Mouse (Mus musculus): ENCODE data around the gene Cpm. TPM values are rescaled to one million over a fixed set of nuclear protein-coding genes. Genes with fewer than 3 reads are reported as not detected.
A peak's percentile ranks its signal among the peaks of the same experiment; 100 is the strongest.

Cpm gene
- 3.7 and 8.3 TPM in 2 replicates for polyA plus RNA-seq (2015; fragmentation: Nextera tagmentation; extraction: Ambion mirVana)

DNA sequence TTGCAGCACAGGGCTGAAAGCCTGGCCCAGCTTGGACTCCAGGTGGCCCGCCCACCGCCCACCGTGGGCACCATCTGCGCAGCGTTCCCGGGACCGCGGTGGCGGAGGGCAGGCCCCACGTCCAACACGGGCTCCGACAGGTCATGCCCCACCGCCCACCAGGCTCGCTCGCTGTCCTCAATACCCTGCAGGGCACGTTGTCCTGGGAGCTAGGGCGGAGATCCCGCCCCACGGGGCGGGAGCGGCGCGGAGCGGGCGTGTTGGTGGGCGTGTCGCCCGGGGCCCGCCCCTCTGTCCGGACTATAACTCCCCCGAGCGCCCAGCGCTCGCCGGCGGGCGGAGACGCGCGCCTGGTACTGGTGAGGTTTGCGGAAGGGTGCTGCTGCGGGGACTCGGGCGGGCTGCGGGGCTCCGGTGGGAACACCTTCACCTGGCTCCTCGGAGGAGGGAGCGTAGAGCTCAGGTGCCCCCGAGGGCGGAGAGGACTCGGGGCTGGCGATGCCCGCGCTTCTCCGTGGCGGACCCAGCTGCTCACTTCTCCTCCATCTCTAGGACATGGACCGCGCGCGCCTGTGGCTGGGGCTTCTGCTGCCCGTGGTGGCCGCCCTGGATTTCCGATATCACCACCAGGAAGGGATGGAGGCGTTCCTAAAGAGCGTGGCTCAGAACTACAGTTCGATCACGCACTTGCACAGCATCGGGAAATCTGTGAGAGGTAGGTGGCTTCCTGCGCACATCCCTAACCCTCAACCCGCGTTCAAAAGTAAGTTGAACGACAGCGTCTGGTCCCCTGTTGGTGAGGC lies at the start of gene Cpm:
Gene Cpm, plus strand, starts transcription at position 332 of the 803 bp plus-strand sequence.
- Histone ChIP-seq H3K4me2 (ENCODE audit: low read depth, low read length) (peak within 1 kb of the TSS; percentile 97), H3K27ac (ENCODE audit: low read length) (no peak within 1 kb of the TSS), H3K9me3 (replicated peaks; ENCODE audit: control insufficient read depth, low read length) (no peaks in the 10 kb centered on the region), H3K36me3 (ENCODE audit: control insufficient read depth, insufficient read depth) (no peaks in the 10 kb centered on the region), H3K4me1 (ENCODE audit: control insufficient read depth, insufficient read depth, low read length) (peaks cover 9% of the 10 kb centered on the region), H3K9ac (ENCODE audit: low read length) (peak within 1 kb of the TSS; percentile 67), H3K27me3 (ENCODE audit: control insufficient read depth, insufficient read depth, low read length) (peaks cover 41% of the 10 kb centered on the region), H3K4me3 (ENCODE audit: low read length) (peak within 1 kb of the TSS; percentile 71)
- whole genome bisulfite sequencing: under 1% methylated on average over 73 of the region's 73 CpGs
- ATAC-seq (replicated peaks; ENCODE audit: extremely low read depth, insufficient read depth, low FRiP score): peak; percentile 92

DNA sequence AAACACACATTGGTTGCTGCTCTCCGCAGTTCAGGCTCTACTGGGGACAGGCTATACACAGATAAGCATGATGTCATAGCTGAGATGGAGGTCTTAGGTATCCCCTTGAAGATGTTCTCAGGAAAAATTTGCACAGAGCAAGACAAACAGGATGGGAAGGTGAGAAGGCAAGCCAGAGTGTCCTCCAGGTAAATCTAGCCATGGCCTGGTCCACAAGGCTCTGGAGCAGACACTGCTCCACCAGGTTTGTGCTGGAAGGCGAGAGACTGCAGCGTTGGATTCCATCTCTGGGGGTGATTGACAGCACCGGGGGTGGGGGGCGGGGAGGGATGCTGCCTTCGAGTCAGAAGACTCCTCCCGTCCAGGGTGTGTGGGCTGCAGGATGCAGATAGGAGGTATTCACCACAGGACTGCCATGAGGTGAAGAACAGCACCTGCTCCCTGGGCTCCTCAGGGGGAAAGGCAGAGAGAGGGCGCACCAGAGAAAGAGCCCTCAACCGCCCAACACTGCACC lies 49.5 kb upstream of the Cpm start:
- H3K9me3 ChIP-seq (replicated peaks; ENCODE audit: control insufficient read depth, low read length): no peaks in the 10 kb centered on the region
- no peaks in the 10 kb centered on the region for H3K27me3 ChIP-seq (ENCODE audit: control insufficient read depth, insufficient read depth, low read length)
- WGBS: 34% methylated on average over 9 of the region's 9 CpGs
- H3K9ac ChIP-seq (ENCODE audit: low read length): no peak overlapping the region
- H3K4me2 ChIP-seq (ENCODE audit: low read depth, low read length): no peak overlapping the region
- ATAC-seq (replicated peaks; ENCODE audit: extremely low read depth, insufficient read depth, low FRiP score): no peak
- no peaks in the 10 kb centered on the region for H3K4me1 ChIP-seq (ENCODE audit: control insufficient read depth, insufficient read depth, low read length)
- H3K4me3 ChIP-seq (ENCODE audit: low read length): no peak overlapping the region
- H3K36me3 ChIP-seq (ENCODE audit: control insufficient read depth, insufficient read depth): no peaks in the 10 kb centered on the region
- H3K27ac ChIP-seq (ENCODE audit: low read length): no peak overlapping the region

DNA sequence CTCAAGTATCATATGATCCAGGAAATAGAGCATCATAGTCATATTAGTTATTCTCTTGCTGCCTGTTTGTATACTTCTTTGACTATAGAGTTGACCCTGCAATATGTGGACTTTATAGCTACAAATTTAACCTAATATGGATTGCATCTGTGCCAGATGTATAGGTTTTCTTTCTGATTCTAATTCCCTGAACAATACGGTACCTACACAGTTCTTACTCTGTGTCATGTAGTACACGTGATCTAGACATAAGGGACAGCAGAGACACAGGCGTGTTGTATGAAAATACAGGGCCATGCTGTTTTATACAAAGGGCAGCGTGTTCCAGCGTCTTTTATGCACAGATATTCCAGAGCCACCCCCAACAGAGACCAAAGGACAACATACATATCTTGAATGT lies 48.9 kb upstream of the Cpm start:
- H3K4me2 ChIP-seq (ENCODE audit: low read depth, low read length): no peak overlapping the region

DNA sequence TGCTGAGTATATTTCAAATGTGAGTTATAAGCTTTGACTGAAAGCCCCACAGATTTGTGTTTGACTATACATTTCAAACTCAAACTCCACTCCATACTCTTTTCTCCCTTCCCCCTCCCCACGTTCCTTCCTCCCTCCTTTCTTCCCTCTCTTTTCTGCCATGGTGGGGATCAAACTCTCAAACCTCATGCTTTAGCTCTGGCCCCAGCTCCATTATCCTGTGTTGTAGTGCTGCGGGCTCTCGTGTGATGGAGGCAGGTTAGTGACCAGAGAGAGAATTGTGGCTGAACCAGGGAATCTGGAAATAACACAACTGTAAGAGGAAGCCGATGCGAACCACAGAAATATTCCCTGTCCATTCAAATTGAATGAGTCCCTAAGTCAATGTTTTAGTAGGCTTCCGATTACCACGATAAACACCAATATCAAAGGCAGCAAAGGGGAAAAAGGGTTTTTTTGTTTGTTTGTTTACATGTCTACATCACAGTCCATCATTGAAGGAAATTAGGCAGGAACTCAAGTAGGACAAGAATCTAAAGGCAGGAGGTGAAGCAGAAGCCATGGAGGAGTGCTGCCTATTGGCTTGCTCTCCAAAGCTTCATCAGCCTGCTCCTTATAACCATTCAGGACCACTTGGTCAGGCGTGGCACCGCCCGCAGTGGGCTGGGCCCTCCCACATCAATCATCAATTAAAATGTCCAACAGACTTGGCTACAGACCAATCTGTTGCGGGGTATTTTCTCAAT lies 48.1 kb upstream of the Cpm start:
- Histone ChIP-seq H3K9me3 (replicated peaks; ENCODE audit: control insufficient read depth, low read length) (no peaks in the 10 kb centered on the region), H3K36me3 (ENCODE audit: control insufficient read depth, insufficient read depth) (no peaks in the 10 kb centered on the region), H3K4me1 (ENCODE audit: control insufficient read depth, insufficient read depth, low read length) (no peaks in the 10 kb centered on the region), H3K4me2 (ENCODE audit: low read depth, low read length) (no peak overlapping the region), H3K27me3 (ENCODE audit: control insufficient read depth, insufficient read depth, low read length) (no peaks in the 10 kb centered on the region), H3K27ac (ENCODE audit: low read length) (no peak overlapping the region), H3K9ac (ENCODE audit: low read length) (no peak overlapping the region), H3K4me3 (ENCODE audit: low read length) (no peak overlapping the region)
- WGBS: 90% methylated on average over 11 of the region's 11 CpGs
- no peak for ATAC-seq (replicated peaks; ENCODE audit: extremely low read depth, insufficient read depth, low FRiP score)

More for the DNA sequence above, 48.9 kb upstream of the Cpm start:
- no peak for ATAC-seq (replicated peaks; ENCODE audit: extremely low read depth, insufficient read depth, low FRiP score)
- 83% methylated on average over 5 of the region's 5 CpGs for WGBS
- H3K4me1 ChIP-seq (ENCODE audit: control insufficient read depth, insufficient read depth, low read length): no peaks in the 10 kb centered on the region
- no peak overlapping the region for H3K9ac ChIP-seq (ENCODE audit: low read length)
- no peak overlapping the region for H3K27ac ChIP-seq (ENCODE audit: low read length)
- no peaks in the 10 kb centered on the region for H3K9me3 ChIP-seq (replicated peaks; ENCODE audit: control insufficient read depth, low read length)
- no peaks in the 10 kb centered on the region for H3K27me3 ChIP-seq (ENCODE audit: control insufficient read depth, insufficient read depth, low read length)
- no peaks in the 10 kb centered on the region for H3K36me3 ChIP-seq (ENCODE audit: control insufficient read depth, insufficient read depth)
- H3K4me3 ChIP-seq (ENCODE audit: low read length): no peak overlapping the region

DNA sequence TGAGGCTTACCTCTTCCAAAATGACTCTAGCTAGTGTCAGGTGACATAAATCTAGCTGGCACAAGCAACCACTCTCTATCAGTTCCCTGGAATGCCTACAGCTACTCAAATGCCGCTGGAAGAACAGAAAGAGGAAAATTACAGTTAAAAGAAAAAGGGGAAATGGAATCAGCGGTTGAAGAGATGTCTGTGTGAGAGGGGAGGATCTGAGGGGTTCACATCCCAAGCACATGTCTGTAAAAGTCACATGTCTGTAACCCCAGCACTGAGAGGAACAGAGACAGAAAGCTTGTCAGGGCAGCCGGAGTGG lies 47.6 kb upstream of the Cpm start:
- H3K4me1 ChIP-seq (ENCODE audit: control insufficient read depth, insufficient read depth, low read length): no peaks in the 10 kb centered on the region
- no peaks in the 10 kb centered on the region for H3K36me3 ChIP-seq (ENCODE audit: control insufficient read depth, insufficient read depth)
- no peak overlapping the region for H3K27ac ChIP-seq (ENCODE audit: low read length)
- WGBS: 84% methylated on average over 3 of the region's 3 CpGs
- H3K4me2 ChIP-seq (ENCODE audit: low read depth, low read length): no peak overlapping the region
- no peaks in the 10 kb centered on the region for H3K9me3 ChIP-seq (replicated peaks; ENCODE audit: control insufficient read depth, low read length)
- no peak for ATAC-seq (replicated peaks; ENCODE audit: extremely low read depth, insufficient read depth, low FRiP score)
- no peak overlapping the region for H3K4me3 ChIP-seq (ENCODE audit: low read length)
- no peaks in the 10 kb centered on the region for H3K27me3 ChIP-seq (ENCODE audit: control insufficient read depth, insufficient read depth, low read length)
- H3K9ac ChIP-seq (ENCODE audit: low read length): no peak overlapping the region

DNA sequence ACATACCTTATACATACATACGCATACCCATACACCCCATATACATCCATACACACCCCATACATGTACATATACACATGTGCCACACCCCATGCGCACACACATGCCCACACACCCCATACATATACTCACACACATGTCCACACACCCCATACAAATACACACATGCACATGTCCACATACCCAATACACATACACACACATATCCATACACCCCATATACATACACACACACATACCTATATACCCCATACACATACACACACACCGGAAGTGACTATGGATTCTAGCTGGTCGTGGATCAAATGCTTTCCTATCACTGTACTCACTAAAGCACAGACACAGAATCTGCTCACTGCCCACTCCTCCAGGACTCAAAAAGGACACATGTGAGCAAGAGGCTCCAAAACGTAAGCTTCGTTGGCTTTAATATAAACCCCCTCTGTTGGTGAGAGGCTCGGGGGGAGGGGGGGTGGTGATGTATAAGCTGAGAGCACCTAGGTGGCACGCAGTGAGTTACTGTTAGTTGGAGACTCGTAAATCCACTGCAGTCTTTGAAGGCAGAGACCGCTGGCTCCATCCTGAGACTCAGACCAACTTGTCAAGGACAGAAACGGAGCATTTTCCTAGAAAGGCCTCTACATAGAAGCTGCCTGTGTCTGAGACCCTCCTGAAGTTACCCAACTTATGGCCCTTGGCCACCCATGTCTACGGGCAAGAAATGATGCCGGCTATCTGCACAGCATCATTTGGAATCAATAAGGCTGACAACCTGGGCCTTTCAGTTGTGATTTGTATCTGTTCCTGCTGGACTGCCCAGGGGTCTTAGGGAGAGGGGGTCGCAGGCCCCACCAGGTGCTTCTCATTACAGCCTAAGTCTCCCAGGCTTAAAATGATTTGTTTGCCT lies 45.9 kb upstream of the Cpm start:
- no peak for ATAC-seq (replicated peaks; ENCODE audit: extremely low read depth, insufficient read depth, low FRiP score)
- Histone ChIP-seq H3K4me3 (ENCODE audit: low read length) (no peak overlapping the region), H3K27me3 (ENCODE audit: control insufficient read depth, insufficient read depth, low read length) (no peaks in the 10 kb centered on the region), H3K9ac (ENCODE audit: low read length) (no peak overlapping the region), H3K27ac (ENCODE audit: low read length) (no peak overlapping the region), H3K36me3 (ENCODE audit: control insufficient read depth, insufficient read depth) (no peaks in the 10 kb centered on the region), H3K4me1 (ENCODE audit: control insufficient read depth, insufficient read depth, low read length) (no peaks in the 10 kb centered on the region), H3K9me3 (replicated peaks; ENCODE audit: control insufficient read depth, low read length) (no peaks in the 10 kb centered on the region), H3K4me2 (ENCODE audit: low read depth, low read length) (no peak overlapping the region)
- 78% methylated on average over 14 of the region's 14 CpGs for WGBS

DNA sequence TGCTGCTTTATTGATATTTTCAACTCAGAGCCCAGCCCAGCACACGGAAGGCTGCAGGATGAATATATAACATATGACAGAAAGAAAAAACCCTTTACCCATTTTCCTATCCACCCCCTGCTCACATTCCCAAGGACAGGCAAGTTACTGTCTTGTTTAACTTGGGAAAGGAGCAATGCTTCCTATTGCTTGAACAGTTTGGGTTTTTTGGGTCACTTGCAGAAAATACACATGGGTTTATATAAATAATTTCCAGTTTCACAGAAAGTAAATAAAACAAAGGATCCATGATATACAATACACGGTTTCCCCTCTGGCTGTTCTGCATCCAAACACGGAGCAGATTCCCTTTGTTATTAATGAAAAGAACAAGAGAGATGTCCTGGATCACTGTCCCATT lies 45.2 kb upstream of the Cpm start:
- Histone ChIP-seq H3K4me3 (ENCODE audit: low read length) (no peak overlapping the region), H3K9ac (ENCODE audit: low read length) (no peak overlapping the region), H3K27me3 (ENCODE audit: control insufficient read depth, insufficient read depth, low read length) (no peaks in the 10 kb centered on the region), H3K4me2 (ENCODE audit: low read depth, low read length) (no peak overlapping the region), H3K9me3 (replicated peaks; ENCODE audit: control insufficient read depth, low read length) (no peaks in the 10 kb centered on the region), H3K4me1 (ENCODE audit: control insufficient read depth, insufficient read depth, low read length) (no peaks in the 10 kb centered on the region), H3K27ac (ENCODE audit: low read length) (no peak overlapping the region), H3K36me3 (ENCODE audit: control insufficient read depth, insufficient read depth) (no peaks in the 10 kb centered on the region)
- WGBS: 80% methylated on average over 3 of the region's 3 CpGs
- ATAC-seq (replicated peaks; ENCODE audit: extremely low read depth, insufficient read depth, low FRiP score): no peak

DNA sequence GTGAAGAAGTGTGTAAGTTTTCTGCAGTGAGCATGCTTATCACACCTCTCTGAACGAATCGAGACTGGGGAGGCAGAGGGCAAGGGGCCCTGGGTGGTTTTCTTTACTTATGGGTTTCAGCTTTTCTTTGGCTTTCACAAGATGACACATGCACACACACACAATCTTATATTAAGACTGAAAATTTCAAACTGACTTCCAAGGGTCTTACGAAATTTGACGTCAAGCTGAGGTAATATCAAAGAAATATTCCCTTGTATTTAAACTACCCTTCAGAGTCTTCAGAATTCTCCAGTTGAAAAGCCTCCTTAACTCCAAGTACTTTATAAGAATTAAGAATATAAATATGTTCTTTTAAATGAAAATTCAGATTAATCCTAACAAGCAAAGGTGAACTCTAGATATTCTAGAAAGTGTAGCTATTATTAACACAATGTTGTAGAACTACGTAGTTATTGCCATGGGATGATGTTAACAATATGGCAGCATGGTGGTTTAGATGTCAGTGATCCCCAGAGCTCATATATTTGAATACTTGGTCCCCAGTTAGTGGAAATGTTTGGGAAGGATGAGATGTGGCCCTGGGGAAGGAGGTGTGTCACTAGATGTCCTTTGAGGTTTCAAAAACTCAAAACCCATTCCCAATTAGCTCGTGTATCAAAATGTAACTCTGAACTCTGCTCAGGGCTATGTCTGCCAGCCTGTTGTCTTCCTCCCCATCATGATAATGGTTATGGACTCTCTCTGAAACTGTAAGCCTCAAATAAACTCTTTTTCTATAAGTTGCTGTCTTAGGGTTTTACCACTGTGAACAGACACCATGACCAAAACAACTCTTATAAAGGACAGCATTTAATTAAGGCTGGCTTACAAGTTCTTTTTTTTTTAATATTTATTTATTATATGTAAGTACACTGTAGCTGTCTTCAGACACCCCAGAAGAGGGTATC lies 44.5 kb upstream of the Cpm start:
- H3K4me1 ChIP-seq (ENCODE audit: control insufficient read depth, insufficient read depth, low read length): no peaks in the 10 kb centered on the region

More for the DNA sequence above, 44.5 kb upstream of the Cpm start:
- Histone ChIP-seq H3K27ac (ENCODE audit: low read length) (no peak overlapping the region), H3K9me3 (replicated peaks; ENCODE audit: control insufficient read depth, low read length) (no peaks in the 10 kb centered on the region), H3K27me3 (ENCODE audit: control insufficient read depth, insufficient read depth, low read length) (no peaks in the 10 kb centered on the region), H3K4me3 (ENCODE audit: low read length) (no peak overlapping the region), H3K9ac (ENCODE audit: low read length) (no peak overlapping the region), H3K4me2 (ENCODE audit: low read depth, low read length) (no peak overlapping the region), H3K36me3 (ENCODE audit: control insufficient read depth, insufficient read depth) (no peaks in the 10 kb centered on the region)
- no peak for ATAC-seq (replicated peaks; ENCODE audit: extremely low read depth, insufficient read depth, low FRiP score)
- 84% methylated on average over 6 of the region's 6 CpGs for WGBS
